Mouse (Mus musculus): ENCODE measurements around the gene Arhgap24. TPM values are rescaled to one million over a fixed set of nuclear protein-coding genes. Genes with fewer than 3 reads are reported as not detected.
A peak's percentile ranks its signal among the peaks of the same experiment; 100 is the strongest.
"Not testable (repeated sequence)": the region's sequence is repeated elsewhere in the genome, so short reads cannot be mapped to it uniquely, and the experiment has no call there.

Gene Arhgap24
- polyA plus RNA-seq, 1 experiment from 2014 or later, result 14.8 TPM

GRCm38 (mm10) chr5:102868196-102868595, 387.0 kb downstream of the Arhgap24 start:
- no peak overlapping the region for H3K27ac ChIP-seq (ENCODE audit: low read depth)
- no peaks in the 10 kb centered on the region for H3K36me3 ChIP-seq (ENCODE audit: control insufficient read depth, insufficient read depth, low read length)
- H3K4me3 ChIP-seq (ENCODE audit: low read depth, low read length), result no peak overlapping the region
- WGBS, result 46% methylated on average over 5 of the region's 5 CpGs
- H3K9ac ChIP-seq (ENCODE audit: low read length), result no peak overlapping the region
- no peak for DNase-seq (ENCODE audit: low spot score)
- no peak overlapping the region for H3K4me2 ChIP-seq (ENCODE audit: low read length)
- no peaks in the 10 kb centered on the region for H3K27me3 ChIP-seq (replicated peaks; ENCODE audit: control insufficient read depth, insufficient read depth, low read length)
- H3K4me1 ChIP-seq (replicated peaks; ENCODE audit: control insufficient read depth, insufficient read depth, low read length), result 0 out of 2 replicates have a peak, but pooled peaks cover 3% of the 10 kb centered on the region
- no peak for ATAC-seq (replicated peaks; ENCODE audit: low FRiP score, low TSS enrichment, low read depth)
- H3K9me3 ChIP-seq (ENCODE audit: control insufficient read depth, low read length), result no peaks in the 10 kb centered on the region

- H3K4me1 ChIP-seq (replicated peaks; ENCODE audit: control insufficient read depth, insufficient read depth, low read length); H3K9me3 ChIP-seq (ENCODE audit: control insufficient read depth, low read length); H3K27me3 ChIP-seq (replicated peaks; ENCODE audit: control insufficient read depth, insufficient read depth, low read length); H3K9ac ChIP-seq (ENCODE audit: low read length); DNase-seq (ENCODE audit: low spot score); H3K27ac ChIP-seq (ENCODE audit: low read depth); H3K4me2 ChIP-seq (ENCODE audit: low read length); ATAC-seq (replicated peaks; ENCODE audit: low FRiP score, low TSS enrichment, low read depth); H3K4me3 ChIP-seq (ENCODE audit: low read depth, low read length); H3K36me3 ChIP-seq (ENCODE audit: control insufficient read depth, insufficient read depth, low read length): not testable (repeated sequence)
- WGBS, result 87% methylated on average over 8 of the region's 9 CpGs
Measured at GRCm38 (mm10) chr5:102872996-102873395, 391.8 kb downstream of the Arhgap24 start.

GRCm38 (mm10) chr5:102874605-102875298, 393.6 kb downstream of the Arhgap24 start:
- DNase-seq (ENCODE audit: low spot score), result peak; percentile 61
- Histone ChIP-seq H3K27ac (ENCODE audit: low read depth) (no peak overlapping the region), H3K9me3 (ENCODE audit: control insufficient read depth, low read length) (no peaks in the 10 kb centered on the region), H3K4me2 (ENCODE audit: low read length) (no peak overlapping the region), H3K9ac (ENCODE audit: low read length) (no peak overlapping the region), H3K36me3 (ENCODE audit: control insufficient read depth, insufficient read depth, low read length) (0 out of 2 replicates have a peak, but pooled peaks cover 10% of the 10 kb centered on the region), H3K4me1 (replicated peaks; ENCODE audit: control insufficient read depth, insufficient read depth, low read length) (no peaks in the 10 kb centered on the region), H3K4me3 (ENCODE audit: low read depth, low read length) (no peak overlapping the region), H3K27me3 (replicated peaks; ENCODE audit: control insufficient read depth, insufficient read depth, low read length) (no peaks in the 10 kb centered on the region)
- peak; percentile 55; the same call in 1 of the 2 replicates for ATAC-seq (replicated peaks; ENCODE audit: low FRiP score, low TSS enrichment, low read depth)
- 45% methylated on average over 11 of the region's 11 CpGs for WGBS

GRCm38 (mm10) chr5:102875628-102876027, 394.4 kb downstream of the Arhgap24 start:
- ATAC-seq (replicated peaks; ENCODE audit: low FRiP score, low TSS enrichment, low read depth) (no peak), DNase-seq (ENCODE audit: low spot score) (no peak)
- Histone ChIP-seq H3K27ac (ENCODE audit: low read depth) (no peak overlapping the region), H3K9me3 (ENCODE audit: control insufficient read depth, low read length) (no peaks in the 10 kb centered on the region), H3K9ac (ENCODE audit: low read length) (no peak overlapping the region), H3K27me3 (replicated peaks; ENCODE audit: control insufficient read depth, insufficient read depth, low read length) (no peaks in the 10 kb centered on the region), H3K4me3 (ENCODE audit: low read depth, low read length) (no peak overlapping the region), H3K4me2 (ENCODE audit: low read length) (no peak overlapping the region), H3K36me3 (ENCODE audit: control insufficient read depth, insufficient read depth, low read length) (0 out of 2 replicates have a peak, but pooled peaks cover 10% of the 10 kb centered on the region), H3K4me1 (replicated peaks; ENCODE audit: control insufficient read depth, insufficient read depth, low read length) (no peaks in the 10 kb centered on the region)
- 71% methylated on average over 16 of the region's 16 CpGs for WGBS

GRCm38 (mm10) chr5:102888482-102889162, 407.4 kb downstream of the Arhgap24 start:
- 60% methylated on average over 14 of the region's 14 CpGs for WGBS
- no peak for DNase-seq (ENCODE audit: low spot score)
- Histone ChIP-seq H3K27ac (ENCODE audit: low read depth) (no peak overlapping the region), H3K27me3 (replicated peaks; ENCODE audit: control insufficient read depth, insufficient read depth, low read length) (no peaks in the 10 kb centered on the region), H3K36me3 (ENCODE audit: control insufficient read depth, insufficient read depth, low read length) (peaks cover 6% of the 10 kb centered on the region), H3K4me1 (replicated peaks; ENCODE audit: control insufficient read depth, insufficient read depth, low read length) (no peaks in the 10 kb centered on the region), H3K4me3 (ENCODE audit: low read depth, low read length) (no peak overlapping the region), H3K4me2 (ENCODE audit: low read length) (no peak overlapping the region), H3K9me3 (ENCODE audit: control insufficient read depth, low read length) (no peaks in the 10 kb centered on the region), H3K9ac (ENCODE audit: low read length) (no peak overlapping the region)
- ATAC-seq (replicated peaks; ENCODE audit: low FRiP score, low TSS enrichment, low read depth), result no peak

- H3K4me2 ChIP-seq (ENCODE audit: low read length), result no peak overlapping the region
- H3K27ac ChIP-seq (ENCODE audit: low read depth), result no peak overlapping the region
- peaks cover 6% of the 10 kb centered on the region for H3K36me3 ChIP-seq (ENCODE audit: control insufficient read depth, insufficient read depth, low read length)
- ATAC-seq (replicated peaks; ENCODE audit: low FRiP score, low TSS enrichment, low read depth) (no peak), DNase-seq (ENCODE audit: low spot score) (no peak)
- H3K27me3 ChIP-seq (replicated peaks; ENCODE audit: control insufficient read depth, insufficient read depth, low read length), result no peaks in the 10 kb centered on the region
- H3K9ac ChIP-seq (ENCODE audit: low read length), result no peak overlapping the region
- 62% methylated on average over 2 of the region's 2 CpGs for WGBS
- no peak overlapping the region for H3K4me3 ChIP-seq (ENCODE audit: low read depth, low read length)
- no peaks in the 10 kb centered on the region for H3K4me1 ChIP-seq (replicated peaks; ENCODE audit: control insufficient read depth, insufficient read depth, low read length)
- H3K9me3 ChIP-seq (ENCODE audit: control insufficient read depth, low read length), result no peaks in the 10 kb centered on the region
Measured at GRCm38 (mm10) chr5:102889163-102889488, 407.9 kb downstream of the Arhgap24 start.

- no peak overlapping the region for H3K4me2 ChIP-seq (ENCODE audit: low read length)
- H3K27me3 ChIP-seq (replicated peaks; ENCODE audit: control insufficient read depth, insufficient read depth, low read length), result no peaks in the 10 kb centered on the region
- H3K9ac ChIP-seq (ENCODE audit: low read length), result no peak overlapping the region
- 95% methylated on average over 11 of the region's 11 CpGs for WGBS
- peaks cover 6% of the 10 kb centered on the region for H3K36me3 ChIP-seq (ENCODE audit: control insufficient read depth, insufficient read depth, low read length)
- DNase-seq (ENCODE audit: low spot score) (no peak), ATAC-seq (replicated peaks; ENCODE audit: low FRiP score, low TSS enrichment, low read depth) (no peak)
- H3K27ac ChIP-seq (ENCODE audit: low read depth), result no peak overlapping the region
- H3K4me3 ChIP-seq (ENCODE audit: low read depth, low read length), result no peak overlapping the region
- no peaks in the 10 kb centered on the region for H3K9me3 ChIP-seq (ENCODE audit: control insufficient read depth, low read length)
- no peaks in the 10 kb centered on the region for H3K4me1 ChIP-seq (replicated peaks; ENCODE audit: control insufficient read depth, insufficient read depth, low read length)
Measured at GRCm38 (mm10) chr5:102892226-102892625, 411.0 kb downstream of the Arhgap24 start.

- DNase-seq (ENCODE audit: low spot score) (no peak), ATAC-seq (replicated peaks; ENCODE audit: low FRiP score, low TSS enrichment, low read depth) (no peak)
- no peak overlapping the region for H3K9ac ChIP-seq (ENCODE audit: low read length)
- no peak overlapping the region for H3K4me2 ChIP-seq (ENCODE audit: low read length)
- H3K4me1 ChIP-seq (replicated peaks; ENCODE audit: control insufficient read depth, insufficient read depth, low read length), result no peaks in the 10 kb centered on the region
- 95% methylated on average over 4 of the region's 4 CpGs for WGBS
- no peak overlapping the region for H3K27ac ChIP-seq (ENCODE audit: low read depth)
- H3K27me3 ChIP-seq (replicated peaks; ENCODE audit: control insufficient read depth, insufficient read depth, low read length), result no peaks in the 10 kb centered on the region
- no peak overlapping the region for H3K4me3 ChIP-seq (ENCODE audit: low read depth, low read length)
- H3K9me3 ChIP-seq (ENCODE audit: control insufficient read depth, low read length), result no peaks in the 10 kb centered on the region
- H3K36me3 ChIP-seq (ENCODE audit: control insufficient read depth, insufficient read depth, low read length), result no peaks in the 10 kb centered on the region
Measured at GRCm38 (mm10) chr5:102898301-102898700, 417.1 kb downstream of the Arhgap24 start.
